In genomic region chr17:28000851-28001250, GRCm38 (mm10) we compare ENCODE assay signal across 10 mouse cellular contexts.
DNase-seq lines count a peak whose midpoint lies in the region; ATAC-seq and TF ChIP-seq lines count a peak whose summit lies in the region.
"Had no signal": no experiment of that assay in that cellular context is flagged by ENCODE, and none has a peak within 500 bp of the region (broad histone marks: within the 10 kb centered on the region; RNA-seq: fewer than 3 reads in every experiment).

No protein-coding gene starts in this region.

- H3K4me2 ChIP-seq in intestine, embryonic 15.5 days (replicated peaks): no peak overlapping the region
- no peak overlapping the region for H3K4me2 ChIP-seq in intestine, postnatal 0 days (replicated peaks; ENCODE audit: low read depth)
- no peak overlapping the region for H3K4me2 ChIP-seq in embryonic facial prominence, embryonic 14.5 days (ENCODE audit: low read depth, low read length)

- no peaks in the 10 kb centered on the region; the same call in 1 of the 2 replicates for H3K27me3 ChIP-seq in intestine, embryonic 15.5 days (replicated peaks)
- H3K27me3 ChIP-seq in intestine, postnatal 0 days (replicated peaks; ENCODE audit: control insufficient read depth, insufficient read depth, low read length): no peaks in the 10 kb centered on the region
- no peaks in the 10 kb centered on the region for H3K27me3 ChIP-seq in embryonic facial prominence, embryonic 14.5 days (replicated peaks; ENCODE audit: control insufficient read depth, insufficient read depth, low read length)

- ATAC-seq in intestine, embryonic 15.5 days: peak; percentile 68
- no peak for ATAC-seq in intestine, postnatal 0 days
- peak; percentile 83 for ATAC-seq in embryonic facial prominence, embryonic 14.5 days (ENCODE audit: low read depth)

- H3K27ac ChIP-seq in intestine, embryonic 15.5 days: 0 out of 2 replicates have a peak overlapping the region, but pooled peaks have one; percentile 7
- no peak overlapping the region for H3K27ac ChIP-seq in intestine, postnatal 0 days (ENCODE audit: low read depth, low read length)
- H3K27ac ChIP-seq in embryonic facial prominence, embryonic 14.5 days (replicated peaks; ENCODE audit: low read depth, low read length): peak overlapping the region; percentile 77
- peak overlapping the region; percentile 49 for H3K27ac ChIP-seq in olfactory bulb, adult 2 months (ENCODE audit: insufficient read depth, low read depth, low read length)
- H3K27ac ChIP-seq: liver, embryonic 14.5 days had no signal

- 75% methylated on average over 1 of the region's 1 CpGs for WGBS in intestine, embryonic 15.5 days
- WGBS in intestine, postnatal 0 days: 79% methylated on average over 1 of the region's 1 CpGs
- WGBS in embryonic facial prominence, embryonic 14.5 days: 54% methylated on average over 1 of the region's 1 CpGs
- WGBS in olfactory bulb, adult 2 months: 65% methylated on average over 1 of the region's 1 CpGs

- peak; percentile 57 for DNase-seq in testis, postnatal 14 days (ENCODE audit: low spot score)
- DNase-seq in testis, postnatal 10 days (ENCODE audit: low spot score): no peak
- peak; percentile 80 for DNase-seq in embryonic facial prominence, embryonic 14.5 days (ENCODE audit: low spot score)
- DNase-seq in urinary bladder, adult 18-20 months (ENCODE audit: low spot score in 2 of 2): no peak
- no peak for DNase-seq in cerebellum, postnatal 25 days
- DNase-seq: gastrocnemius, postnatal 14 days had no signal

- peaks cover 5% of the 10 kb centered on the region; the same call in 1 of the 2 replicates for H3K36me3 ChIP-seq in intestine, embryonic 15.5 days
- H3K36me3 ChIP-seq in intestine, postnatal 0 days (ENCODE audit: control insufficient read depth, insufficient read depth): peaks cover 50% of the 10 kb centered on the region
- peaks cover 13% of the 10 kb centered on the region for H3K36me3 ChIP-seq in embryonic facial prominence, embryonic 14.5 days (ENCODE audit: control insufficient read depth, insufficient read depth, low read length)

- no peak overlapping the region for H3K9ac ChIP-seq in intestine, embryonic 15.5 days
- no peak overlapping the region for H3K9ac ChIP-seq in intestine, postnatal 0 days (ENCODE audit: low read depth, low read length)
- H3K9ac ChIP-seq in embryonic facial prominence, embryonic 14.5 days (ENCODE audit: low read depth, low read length): no peak overlapping the region; the same call in 1 of the 2 replicates
- H3K9ac ChIP-seq: liver, embryonic 14.5 days had no signal

- H3K4me3 ChIP-seq in intestine, embryonic 15.5 days (replicated peaks): no peak overlapping the region
- no peak overlapping the region for H3K4me3 ChIP-seq in intestine, postnatal 0 days (ENCODE audit: low read depth, low read length)
- H3K4me3 ChIP-seq in embryonic facial prominence, embryonic 14.5 days (ENCODE audit: low read depth, low read length): no peak overlapping the region
- no peak overlapping the region for H3K4me3 ChIP-seq in olfactory bulb, adult 2 months (ENCODE audit: insufficient read depth, low read depth, low read length)

- H3K4me1 ChIP-seq in intestine, embryonic 15.5 days (replicated peaks): peaks cover 8% of the 10 kb centered on the region
- H3K4me1 ChIP-seq in intestine, postnatal 0 days (replicated peaks; ENCODE audit: control insufficient read depth, insufficient read depth, low read length): no peaks in the 10 kb centered on the region
- peaks cover 16% of the 10 kb centered on the region; the same call in 1 of the 2 replicates for H3K4me1 ChIP-seq in embryonic facial prominence, embryonic 14.5 days (ENCODE audit: control insufficient read depth, insufficient read depth, low read length)
- peaks cover 48% of the 10 kb centered on the region for H3K4me1 ChIP-seq in olfactory bulb, adult 2 months (ENCODE audit: control insufficient read depth, insufficient read depth, low read length)

- no peaks in the 10 kb centered on the region for H3K9me3 ChIP-seq in intestine, embryonic 15.5 days
- no peaks in the 10 kb centered on the region for H3K9me3 ChIP-seq in intestine, postnatal 0 days (ENCODE audit: control insufficient read depth)
- H3K9me3 ChIP-seq in embryonic facial prominence, embryonic 14.5 days (ENCODE audit: control insufficient read depth, low read length): no peaks in the 10 kb centered on the region

- no peak for TF ChIP-seq CTCF in intestine, postnatal 0 days (IDR thresholded peaks at IDR 0.05; ENCODE audit: low read depth)
- TF ChIP-seq CTCF in olfactory bulb, adult 2 months (IDR thresholded peaks at IDR 0.05; ENCODE audit: insufficient read depth, low read depth, low read length): no peak

- TF ChIP-seq POLR2A in olfactory bulb, adult 2 months (IDR thresholded peaks at IDR 0.05; ENCODE audit: insufficient read depth, low read depth, low read length): no peak

Comparison
In these comparisons a context has a peak if more than half of its experiments do, and no peak if none do; other contexts are left out.
1. DNase-seq: peak in testis, postnatal 14 days (single experiment) and embryonic facial prominence, embryonic 14.5 days (single experiment); none in testis, postnatal 10 days (single experiment), urinary bladder, adult 18-20 months (0 of 2) and cerebellum, postnatal 25 days (0 of 2).